Mouse (Mus musculus): ENCODE data around the gene Gm36210. TPM values are rescaled to one million over a fixed set of nuclear protein-coding genes. Genes with fewer than 3 reads are reported as not detected.

The Gm36210 gene
- not detected in 2 replicates for polyA plus RNA-seq (2015; fragmentation: Nextera tagmentation; extraction: Ambion mirVana)

GRCm38 (mm10) chr7:4906466-4906950 is at the start of gene Gm36210:
TSS of gene Gm36210 (minus strand) at chr7:4906516.
- ATAC-seq (ENCODE audit: low read depth), result no peak
- H3K9ac ChIP-seq (ENCODE audit: low read depth, low read length), result no peak within 1 kb of the TSS
- H3K4me2 ChIP-seq (ENCODE audit: low read depth, low read length), result no peak within 1 kb of the TSS
- H3K4me1 ChIP-seq (ENCODE audit: control insufficient read depth, low read depth, low read length), result no peaks in the 10 kb centered on the region
- no peaks in the 10 kb centered on the region for H3K9me3 ChIP-seq (replicated peaks; ENCODE audit: control insufficient read depth, low read length)
- 65% methylated on average over 10 of the region's 10 CpGs for WGBS (ENCODE audit: insufficient replicate concordance)
- H3K27me3 ChIP-seq (ENCODE audit: control insufficient read depth, insufficient read depth, low read depth, low read length), result no peaks in the 10 kb centered on the region
- no peak within 1 kb of the TSS for H3K4me3 ChIP-seq (ENCODE audit: low read depth, low read length)
- H3K27ac ChIP-seq (ENCODE audit: low read length), result no peak within 1 kb of the TSS
- H3K36me3 ChIP-seq (ENCODE audit: control insufficient read depth, insufficient read depth), result no peaks in the 10 kb centered on the region

- Histone ChIP-seq H3K9me3 (replicated peaks; ENCODE audit: control insufficient read depth, low read length) (no peaks in the 10 kb centered on the region), H3K4me1 (ENCODE audit: control insufficient read depth, low read depth, low read length) (no peaks in the 10 kb centered on the region), H3K9ac (ENCODE audit: low read depth, low read length) (no peak overlapping the region), H3K27me3 (ENCODE audit: control insufficient read depth, insufficient read depth, low read depth, low read length) (no peaks in the 10 kb centered on the region), H3K4me3 (ENCODE audit: low read depth, low read length) (no peak overlapping the region), H3K36me3 (ENCODE audit: control insufficient read depth, insufficient read depth) (no peaks in the 10 kb centered on the region), H3K4me2 (ENCODE audit: low read depth, low read length) (no peak overlapping the region), H3K27ac (ENCODE audit: low read length) (no peak overlapping the region)
- 30% methylated on average over 10 of the region's 10 CpGs for WGBS (ENCODE audit: insufficient replicate concordance)
- no peak for ATAC-seq (ENCODE audit: low read depth)
These were observed 47.6 kb upstream of the Gm36210 start for GRCm38 (mm10) chr7:4953815-4954445.

GRCm38 (mm10) chr7:4950561-4951342 is 44.4 kb upstream of the Gm36210 start:
- 68% methylated on average over 19 of the region's 19 CpGs for WGBS (ENCODE audit: insufficient replicate concordance)
- H3K27ac ChIP-seq (ENCODE audit: low read length), result no peak overlapping the region
- H3K4me1 ChIP-seq (ENCODE audit: control insufficient read depth, low read depth, low read length), result no peaks in the 10 kb centered on the region
- H3K4me2 ChIP-seq (ENCODE audit: low read depth, low read length), result no peak overlapping the region
- no peak overlapping the region for H3K4me3 ChIP-seq (ENCODE audit: low read depth, low read length)
- no peaks in the 10 kb centered on the region for H3K27me3 ChIP-seq (ENCODE audit: control insufficient read depth, insufficient read depth, low read depth, low read length)
- ATAC-seq (ENCODE audit: low read depth), result no peak
- no peaks in the 10 kb centered on the region for H3K9me3 ChIP-seq (replicated peaks; ENCODE audit: control insufficient read depth, low read length)
- no peaks in the 10 kb centered on the region for H3K36me3 ChIP-seq (ENCODE audit: control insufficient read depth, insufficient read depth)
- no peak overlapping the region for H3K9ac ChIP-seq (ENCODE audit: low read depth, low read length)

GRCm38 (mm10) chr7:4948386-4948785 is 42.1 kb upstream of the Gm36210 start:
- WGBS (ENCODE audit: insufficient replicate concordance), result 31% methylated on average over 6 of the region's 6 CpGs
- H3K27ac ChIP-seq (ENCODE audit: low read length), result no peak overlapping the region
- no peak overlapping the region for H3K9ac ChIP-seq (ENCODE audit: low read depth, low read length)
- no peak overlapping the region for H3K4me3 ChIP-seq (ENCODE audit: low read depth, low read length)
- H3K4me2 ChIP-seq (ENCODE audit: low read depth, low read length), result no peak overlapping the region
- no peaks in the 10 kb centered on the region for H3K4me1 ChIP-seq (ENCODE audit: control insufficient read depth, low read depth, low read length)
- ATAC-seq (ENCODE audit: low read depth), result no peak
- H3K36me3 ChIP-seq (ENCODE audit: control insufficient read depth, insufficient read depth), result no peaks in the 10 kb centered on the region
- H3K9me3 ChIP-seq (replicated peaks; ENCODE audit: control insufficient read depth, low read length), result no peaks in the 10 kb centered on the region
- H3K27me3 ChIP-seq (ENCODE audit: control insufficient read depth, insufficient read depth, low read depth, low read length), result no peaks in the 10 kb centered on the region

GRCm38 (mm10) chr7:4947855-4948254 is 41.5 kb upstream of the Gm36210 start:
- H3K9ac ChIP-seq (ENCODE audit: low read depth, low read length), result no peak overlapping the region
- no peak overlapping the region for H3K4me3 ChIP-seq (ENCODE audit: low read depth, low read length)
- WGBS (ENCODE audit: insufficient replicate concordance), result 49% methylated on average over 2 of the region's 2 CpGs
- no peaks in the 10 kb centered on the region for H3K4me1 ChIP-seq (ENCODE audit: control insufficient read depth, low read depth, low read length)
- no peak overlapping the region for H3K27ac ChIP-seq (ENCODE audit: low read length)
- H3K4me2 ChIP-seq (ENCODE audit: low read depth, low read length), result no peak overlapping the region
- no peaks in the 10 kb centered on the region for H3K27me3 ChIP-seq (ENCODE audit: control insufficient read depth, insufficient read depth, low read depth, low read length)
- no peak for ATAC-seq (ENCODE audit: low read depth)
- H3K9me3 ChIP-seq (replicated peaks; ENCODE audit: control insufficient read depth, low read length), result no peaks in the 10 kb centered on the region
- H3K36me3 ChIP-seq (ENCODE audit: control insufficient read depth, insufficient read depth), result no peaks in the 10 kb centered on the region

- 0 out of 2 replicates have a peak overlapping the region, but pooled peaks have one; percentile 3 for H3K4me3 ChIP-seq (ENCODE audit: low read depth, low read length)
- no peak overlapping the region for H3K27ac ChIP-seq (ENCODE audit: low read length)
- WGBS (ENCODE audit: insufficient replicate concordance), result 13% methylated on average over 15 of the region's 15 CpGs
- peak; percentile 79 for ATAC-seq (ENCODE audit: low read depth)
- no peaks in the 10 kb centered on the region for H3K27me3 ChIP-seq (ENCODE audit: control insufficient read depth, insufficient read depth, low read depth, low read length)
- H3K9me3 ChIP-seq (replicated peaks; ENCODE audit: control insufficient read depth, low read length), result no peaks in the 10 kb centered on the region
- no peaks in the 10 kb centered on the region for H3K4me1 ChIP-seq (ENCODE audit: control insufficient read depth, low read depth, low read length)
- H3K4me2 ChIP-seq (ENCODE audit: low read depth, low read length), result peak overlapping the region; percentile 41
- no peaks in the 10 kb centered on the region for H3K36me3 ChIP-seq (ENCODE audit: control insufficient read depth, insufficient read depth)
- H3K9ac ChIP-seq (ENCODE audit: low read depth, low read length), result no peak overlapping the region
These were observed 37.0 kb upstream of the Gm36210 start for GRCm38 (mm10) chr7:4943223-4943815.

GRCm38 (mm10) chr7:4942673-4943072 is 36.4 kb upstream of the Gm36210 start:
- 29% methylated on average over 5 of the region's 5 CpGs for WGBS (ENCODE audit: insufficient replicate concordance)
- Histone ChIP-seq H3K9me3 (replicated peaks; ENCODE audit: control insufficient read depth, low read length) (no peaks in the 10 kb centered on the region), H3K27me3 (ENCODE audit: control insufficient read depth, insufficient read depth, low read depth, low read length) (no peaks in the 10 kb centered on the region), H3K4me1 (ENCODE audit: control insufficient read depth, low read depth, low read length) (no peaks in the 10 kb centered on the region), H3K36me3 (ENCODE audit: control insufficient read depth, insufficient read depth) (no peaks in the 10 kb centered on the region), H3K27ac (ENCODE audit: low read length) (no peak overlapping the region), H3K9ac (ENCODE audit: low read depth, low read length) (no peak overlapping the region), H3K4me2 (ENCODE audit: low read depth, low read length) (no peak overlapping the region), H3K4me3 (ENCODE audit: low read depth, low read length) (no peak overlapping the region)
- no peak for ATAC-seq (ENCODE audit: low read depth)

GRCm38 (mm10) chr7:4940068-4940479 is 33.8 kb upstream of the Gm36210 start:
- no peak overlapping the region for H3K4me3 ChIP-seq (ENCODE audit: low read depth, low read length)
- no peaks in the 10 kb centered on the region for H3K9me3 ChIP-seq (replicated peaks; ENCODE audit: control insufficient read depth, low read length)
- H3K4me2 ChIP-seq (ENCODE audit: low read depth, low read length), result no peak overlapping the region
- peak; percentile 44; the same call in 1 of the 2 replicates for ATAC-seq (ENCODE audit: low read depth)
- no peak overlapping the region for H3K27ac ChIP-seq (ENCODE audit: low read length)
- no peak overlapping the region for H3K9ac ChIP-seq (ENCODE audit: low read depth, low read length)
- H3K4me1 ChIP-seq (ENCODE audit: control insufficient read depth, low read depth, low read length), result no peaks in the 10 kb centered on the region
- WGBS (ENCODE audit: insufficient replicate concordance), result 13% methylated on average over 9 of the region's 9 CpGs
- no peaks in the 10 kb centered on the region for H3K27me3 ChIP-seq (ENCODE audit: control insufficient read depth, insufficient read depth, low read depth, low read length)
- no peaks in the 10 kb centered on the region for H3K36me3 ChIP-seq (ENCODE audit: control insufficient read depth, insufficient read depth)

- H3K9ac ChIP-seq (ENCODE audit: low read depth, low read length), result no peak overlapping the region
- no peak overlapping the region for H3K27ac ChIP-seq (ENCODE audit: low read length)
- H3K4me2 ChIP-seq (ENCODE audit: low read depth, low read length), result no peak overlapping the region
- no peaks in the 10 kb centered on the region for H3K4me1 ChIP-seq (ENCODE audit: control insufficient read depth, low read depth, low read length)
- no peaks in the 10 kb centered on the region for H3K36me3 ChIP-seq (ENCODE audit: control insufficient read depth, insufficient read depth)
- ATAC-seq (ENCODE audit: low read depth), result no peak
- 18% methylated on average over 2 of the region's 2 CpGs for WGBS (ENCODE audit: insufficient replicate concordance)
- no peaks in the 10 kb centered on the region for H3K9me3 ChIP-seq (replicated peaks; ENCODE audit: control insufficient read depth, low read length)
- H3K27me3 ChIP-seq (ENCODE audit: control insufficient read depth, insufficient read depth, low read depth, low read length), result no peaks in the 10 kb centered on the region
- H3K4me3 ChIP-seq (ENCODE audit: low read depth, low read length), result no peak overlapping the region
These were observed 32.1 kb upstream of the Gm36210 start for GRCm38 (mm10) chr7:4938456-4938855.

All from liver, embryonic 16.5 days (tissue).